Mouse (Mus musculus) lung, adult 2 months (tissue): ENCODE results near the gene Fat3. TPM values are rescaled to one million over a fixed set of nuclear protein-coding genes. Genes with fewer than 3 reads are reported as not detected.

Source experiments
- DNase-seq: peaks from one replicate; pipeline ENCODE4 v3.0.0; 2022
- H3K4me1 ChIP-seq: fragments of 200-500 bp; 2 replicates; pipeline ENCODE4 v1.6.1; 2011; ENCODE audit warnings: low read length; ENCODE audit not compliant: control insufficient read depth, insufficient read depth
- H3K4me3 ChIP-seq: fragments of 200-500 bp; replicated peaks from 2 replicates; pipeline ENCODE3; 2011; ENCODE audit warnings: low read depth, mild to moderate bottlenecking, control low read depth, low read length; ENCODE audit errors: extremely low read depth
- CTCF ChIP-seq: fragments of 200-500 bp; IDR thresholded peaks from 2 replicates; pipeline ENCODE4 v1.5.1; 2011; ENCODE audit warnings: mild to moderate bottlenecking, low read length, control low read depth; ENCODE audit not compliant: insufficient read depth
- POLR2A ChIP-seq: fragments of 200-500 bp; IDR thresholded peaks from 2 replicates; pipeline ENCODE4 v1.6.1; 2011; ENCODE audit warnings: low read depth, mild to moderate bottlenecking, control low read depth, low read length, borderline replicate concordance; ENCODE audit errors: extremely low read depth
- WGBS: fragments of 180-500 bp; shearing (Covaris S2); methylation state at CpG from one replicate; pipeline ENCODE4 v1.1.7; 2018; 5-methylcytosine and 5-hydroxymethylcytosine counted together
- polyA plus RNA-seq: library from polyadenylated mRNA; depleted of rRNA; stranded (reverse); fragments of >200 nt; gene quantifications from 2 replicates; pipeline ENCODE4 v1.2.3, GENCODE M21; 2012

Fat3 gene
- polyA plus RNA-seq, 1 experiment, result 2.7 TPM

GRCm38 (mm10) chr9:16440638-16441037, 60.4 kb downstream of the Fat3 start:
- TF ChIP-seq POLR2A (no peak), CTCF (no peak)
- 61% methylated on average over 6 of the region's 6 CpGs for whole genome bisulfite sequencing
- Histone ChIP-seq H3K4me3 (no peak overlapping the region), H3K4me1 (no peaks in the 10 kb centered on the region; the same call in 1 of the 2 replicates)
- DNase-seq, result no peak

- 34% methylated on average over 3 of the region's 3 CpGs for WGBS
- no peak for DNase-seq
- H3K4me1 ChIP-seq, result no peaks in the 10 kb centered on the region; the same call in 1 of the 2 replicates
- no peak overlapping the region for H3K4me3 ChIP-seq
- TF ChIP-seq POLR2A (no peak), CTCF (no peak)
These were observed 61.1 kb downstream of the Fat3 start for GRCm38 (mm10) chr9:16439941-16440340.

GRCm38 (mm10) chr9:16437805-16438204, 63.3 kb downstream of the Fat3 start:
- 40% methylated on average over 5 of the region's 5 CpGs for WGBS
- Histone ChIP-seq H3K4me1 (no peaks in the 10 kb centered on the region; the same call in 1 of the 2 replicates), H3K4me3 (no peak overlapping the region)
- DNase-seq, result no peak
- TF ChIP-seq CTCF, result no peak
- no peak for TF ChIP-seq POLR2A

GRCm38 (mm10) chr9:16428589-16428988, 72.5 kb downstream of the Fat3 start:
- Histone ChIP-seq H3K4me1 (no peaks in the 10 kb centered on the region), H3K4me3 (no peak overlapping the region)
- no peak for DNase-seq
- WGBS, result 74% methylated on average over 5 of the region's 5 CpGs
- TF ChIP-seq POLR2A, result no peak
- TF ChIP-seq CTCF, result no peak

GRCm38 (mm10) chr9:16422707-16423106, 78.4 kb downstream of the Fat3 start:
- H3K4me3 ChIP-seq, result no peak overlapping the region
- WGBS, result 66% methylated on average over 2 of the region's 2 CpGs

GRCm38 (mm10) chr9:16402815-16403214, 98.3 kb downstream of the Fat3 start:
- no peak for DNase-seq
- H3K4me1 ChIP-seq, result no peaks in the 10 kb centered on the region
- TF ChIP-seq CTCF (no peak), POLR2A (no peak)
- 73% methylated on average over 3 of the region's 3 CpGs for WGBS
- no peak overlapping the region for H3K4me3 ChIP-seq

More at GRCm38 (mm10) chr9:16422707-16423106, 78.4 kb downstream of the Fat3 start:
- no peak for DNase-seq
- H3K4me1 ChIP-seq, result no peaks in the 10 kb centered on the region
- TF ChIP-seq POLR2A (no peak), CTCF (no peak)

- Histone ChIP-seq H3K4me1 (no peaks in the 10 kb centered on the region), H3K4me3 (no peak overlapping the region)
- WGBS, result 61% methylated on average over 6 of the region's 6 CpGs
- no peak for DNase-seq
- TF ChIP-seq CTCF (no peak), POLR2A (no peak)
These were observed 102.1 kb downstream of the Fat3 start for GRCm38 (mm10) chr9:16398734-16399686.

- no peak for DNase-seq
- TF ChIP-seq POLR2A (no peak), CTCF (no peak)
- WGBS, result 31% methylated on average over 4 of the region's 4 CpGs
- Histone ChIP-seq H3K4me3 (no peak overlapping the region), H3K4me1 (no peaks in the 10 kb centered on the region)
These were observed 111.9 kb downstream of the Fat3 start for GRCm38 (mm10) chr9:16389141-16389540.

GRCm38 (mm10) chr9:16387527-16387926, 113.6 kb downstream of the Fat3 start:
- Histone ChIP-seq H3K4me1 (no peaks in the 10 kb centered on the region), H3K4me3 (no peak overlapping the region)
- no peak for DNase-seq
- no peak for TF ChIP-seq CTCF
- no peak for TF ChIP-seq POLR2A

GRCm38 (mm10) chr9:16363713-16364112, 137.4 kb downstream of the Fat3 start:
- 55% methylated on average over 3 of the region's 3 CpGs for WGBS

More at GRCm38 (mm10) chr9:16363713-16364112, 137.4 kb downstream of the Fat3 start:
- no peak for DNase-seq
- no peak for TF ChIP-seq POLR2A
- no peak for TF ChIP-seq CTCF
- H3K4me3 ChIP-seq, result no peak overlapping the region
- H3K4me1 ChIP-seq, result no peaks in the 10 kb centered on the region
